Mouse (Mus musculus): Measurements from ENCODE around the gene Bcl7c.

Bcl7c gene

GRCm38 (mm10) chr7:127685304-127686018, 23.3 kb downstream of the Bcl7c start:
- in situ Hi-C loops (cut with MboI) = no loop called here

GRCm38 (mm10) chr7:127681888-127682553, 26.7 kb downstream of the Bcl7c start:
- in situ Hi-C loops (cut with MboI) = no loop called here

- in situ Hi-C loops (cut with MboI) = no loop called here
Observed at GRCm38 (mm10) chr7:127680541-127680940, 28.2 kb downstream of the Bcl7c start.

- in situ Hi-C loops (cut with MboI) = no loop called here
Observed at GRCm38 (mm10) chr7:127678811-127679210, 29.9 kb downstream of the Bcl7c start.

GRCm38 (mm10) chr7:127677609-127678008, 31.1 kb downstream of the Bcl7c start:
- in situ Hi-C loops (cut with MboI) = no loop called here

GRCm38 (mm10) chr7:127677077-127677476, 31.7 kb downstream of the Bcl7c start:
- in situ Hi-C loops (cut with MboI) = no loop called here

GRCm38 (mm10) chr7:127675391-127675811, 33.3 kb downstream of the Bcl7c start:
- in situ Hi-C loops (cut with MboI) = no loop called here

- in situ Hi-C loops (cut with MboI) = no loop called here
Observed at GRCm38 (mm10) chr7:127674977-127675376, 33.8 kb downstream of the Bcl7c start.

GRCm38 (mm10) chr7:127672776-127673175, 36.0 kb downstream of the Bcl7c start:
- in situ Hi-C loops (cut with MboI) = no loop called here

GRCm38 (mm10) chr7:127671880-127672774, 36.6 kb downstream of the Bcl7c start:
- in situ Hi-C loops (cut with MboI) = no loop called here

- in situ Hi-C loops (cut with MboI) = no loop called here
Observed at GRCm38 (mm10) chr7:127667171-127667570, 41.6 kb downstream of the Bcl7c start.

- in situ Hi-C loops (cut with MboI) = no loop called here
Observed at GRCm38 (mm10) chr7:127666679-127667078, 42.1 kb downstream of the Bcl7c start.

- in situ Hi-C loops (cut with MboI) = no loop called here
Observed at GRCm38 (mm10) chr7:127666066-127666654, 42.6 kb downstream of the Bcl7c start.

- in situ Hi-C loops (cut with MboI) = no loop called here
Observed at GRCm38 (mm10) chr7:127662926-127663325, 45.8 kb downstream of the Bcl7c start.

- in situ Hi-C loops (cut with MboI) = no loop called here
Observed at GRCm38 (mm10) chr7:127661833-127662232, 46.9 kb downstream of the Bcl7c start.

- in situ Hi-C loops (cut with MboI) = no loop called here
Observed at GRCm38 (mm10) chr7:127660882-127661281, 47.9 kb downstream of the Bcl7c start.

GRCm38 (mm10) chr7:127656946-127657345, 51.8 kb downstream of the Bcl7c start:
- in situ Hi-C loops (cut with MboI) = no loop called here

GRCm38 (mm10) chr7:127654318-127654717, 54.4 kb downstream of the Bcl7c start:
- in situ Hi-C loops (cut with MboI) = no loop called here

- in situ Hi-C loops (cut with MboI) = no loop called here
Observed at GRCm38 (mm10) chr7:127652050-127652449, 56.7 kb downstream of the Bcl7c start.

GRCm38 (mm10) chr7:127651624-127652023, 57.1 kb downstream of the Bcl7c start:
- in situ Hi-C loops (cut with MboI) = no loop called here

GRCm38 (mm10) chr7:127649206-127649605, 59.5 kb downstream of the Bcl7c start:
- in situ Hi-C loops (cut with MboI) = no loop called here

All from mature B cell (primary cell).